Mouse (Mus musculus): ENCODE data around the gene Tctex1d1.

DNA sequence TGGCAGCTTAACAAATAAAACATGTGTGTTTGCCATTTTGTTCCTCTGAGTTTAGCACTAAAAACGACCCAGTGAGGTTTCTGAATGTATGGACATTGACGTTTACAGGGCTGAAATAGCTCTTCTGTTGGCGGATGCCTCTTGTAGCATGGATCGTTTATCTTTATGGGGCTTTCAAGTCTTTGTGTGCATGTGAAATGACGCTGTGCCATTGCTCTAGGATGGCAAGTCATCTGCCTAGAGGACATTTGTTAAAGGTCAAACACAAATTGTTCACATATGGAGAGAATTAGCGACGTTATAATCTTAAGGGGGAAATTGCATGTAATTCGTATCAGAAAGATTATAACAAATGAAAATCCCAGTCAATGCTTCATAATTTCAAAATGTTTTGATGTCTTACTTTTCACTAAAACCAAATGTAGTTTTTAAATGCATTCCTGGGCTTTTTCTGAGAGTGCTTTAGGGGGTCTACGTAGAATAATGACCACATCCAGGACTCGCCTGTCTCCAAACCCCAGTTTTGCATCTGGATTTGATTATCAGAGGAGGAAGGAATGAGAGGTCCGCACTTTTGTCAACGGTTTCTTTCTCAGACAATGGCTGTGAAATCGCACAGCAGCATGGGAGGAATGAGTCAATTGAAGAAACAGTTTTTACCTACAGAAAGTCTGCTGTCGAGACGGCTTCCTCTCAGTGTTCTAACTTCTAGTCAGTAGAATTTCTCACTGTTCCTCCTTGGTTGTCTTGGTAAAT lies 27.0 kb downstream of the Tctex1d1 start:
- TF ChIP-seq POLR2A (IDR thresholded peaks at IDR 0.05; ENCODE audit: low read depth, low read length) (no peak), CTCF (IDR thresholded peaks at IDR 0.05; ENCODE audit: extremely low read depth, insufficient read length, insufficient replicate concordance, low read depth, low read length) (no peak)
